Mouse (Mus musculus) liver, postnatal 0 days (tissue): ENCODE data around the gene Apoc4.
A peak's percentile ranks its signal among the peaks of the same experiment; 100 is the strongest.

Experiments
- CTCF ChIP-seq: sonication (generic); IDR thresholded peaks from 2 replicates; pipeline ENCODE4 v1.5.1; 2016; ENCODE audit warnings: antibody characterized with exemption, low read depth
- EP300 ChIP-seq: IDR thresholded peaks from 2 replicates; pipeline ENCODE4 v1.6.1; 2016; ENCODE audit warnings: antibody characterized with exemption, low read depth, mild to moderate bottlenecking

DNA sequence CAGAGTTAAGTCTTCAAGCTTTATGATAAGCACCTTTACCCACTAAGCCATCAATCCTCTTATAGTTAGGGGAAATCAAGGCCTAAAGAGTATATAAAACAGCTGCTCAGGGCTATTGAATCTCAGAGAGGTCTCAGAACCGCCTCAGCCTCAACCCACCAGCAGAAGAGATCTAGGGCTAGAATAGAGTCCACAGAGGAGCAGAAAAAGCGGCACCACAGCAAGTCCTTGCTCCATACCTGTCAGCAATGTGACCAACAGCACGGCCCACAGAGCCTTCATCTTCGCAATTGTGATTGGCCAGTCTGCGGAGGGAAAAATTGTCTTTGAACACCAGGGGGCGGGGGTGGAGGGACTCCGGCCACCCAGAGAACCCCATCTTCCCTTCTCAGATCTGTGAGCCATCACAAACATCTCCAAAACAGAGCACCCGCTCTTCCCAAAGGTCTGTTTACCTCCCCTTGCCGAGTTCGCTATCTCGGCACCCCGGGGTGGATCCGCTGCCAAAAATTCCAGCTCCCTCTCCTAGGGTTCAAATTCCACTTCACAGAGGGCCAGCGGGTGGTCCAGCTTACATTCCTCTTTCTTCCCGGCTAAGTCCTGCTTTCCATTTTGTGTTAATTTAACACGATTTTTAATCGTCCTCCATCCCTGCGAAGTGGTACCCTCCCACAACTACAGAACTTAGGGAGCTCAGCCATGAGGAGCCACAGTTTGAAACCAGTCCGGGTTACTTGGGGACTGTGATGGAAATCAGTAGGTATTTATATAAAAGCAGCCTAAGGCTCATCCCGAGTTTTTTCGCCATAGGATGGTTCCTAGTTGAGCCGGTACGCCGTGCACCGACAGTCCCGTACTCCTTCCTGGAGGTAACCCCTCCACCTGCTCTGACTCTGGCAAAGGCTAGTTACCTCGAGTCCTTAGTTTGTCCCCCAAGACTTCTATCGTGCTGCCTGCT lies 16.9 kb upstream of the Apoc4 start:
- TF ChIP-seq CTCF (peak; percentile 56), EP300 (no peak)
